Mouse (Mus musculus) left cerebral cortex, postnatal 4 days (tissue): ENCODE data around the gene Slc25a21. TPM values are rescaled to one million over a fixed set of nuclear protein-coding genes. Genes with fewer than 3 reads are reported as not detected.

Experiments
- DNase-seq: peaks from one replicate; pipeline ENCODE4 v3.0.0-alpha.2; 2022
- intact Hi-C: fragments of 180-260 bp; cut with DNase I; formaldehyde crosslinking; loops from one replicate; pipeline ENCODE4 v1.15.1; 2025
- total RNA-seq, 2 experiments: library from RNA; stranded (reverse); gene quantifications; 2 replicates each; pipeline ENCODE4 v1.2.3; 2021

Slc25a21 gene
- total RNA-seq, 2 experiments from 2014 or later: 0.32 TPM; not detected in 1

- intact Hi-C loops: no loop called here
- no peak for DNase-seq
These were observed 124.7 kb downstream of the Slc25a21 start for GRCm38 (mm10) chr12:57072616-57073015.

GRCm38 (mm10) chr12:57068607-57069006, 128.7 kb downstream of the Slc25a21 start:
- intact Hi-C loops: no loop called here
- no peak for DNase-seq

GRCm38 (mm10) chr12:57019737-57020136, 177.5 kb downstream of the Slc25a21 start:
- DNase-seq: no peak
- intact Hi-C loops: no loop called here

GRCm38 (mm10) chr12:57016845-57017244, 180.4 kb downstream of the Slc25a21 start:
- no peak for DNase-seq
- intact Hi-C loops: no loop called here

GRCm38 (mm10) chr12:57016324-57016723, 180.9 kb downstream of the Slc25a21 start:
- DNase-seq: no peak
- intact Hi-C loops: no loop called here

GRCm38 (mm10) chr12:57009010-57009409, 188.3 kb downstream of the Slc25a21 start:
- intact Hi-C loops: no loop called here
- DNase-seq: no peak

GRCm38 (mm10) chr12:56986049-56986448, 211.2 kb downstream of the Slc25a21 start:
- peak; percentile 60 for DNase-seq
- intact Hi-C loops: loop anchor here (5.0 to 10.0 kb wide), 2 partner anchors 179 to 294 kb away; partner anchors contain the start of gene Pax9

GRCm38 (mm10) chr12:56982066-56982626, 215.1 kb downstream of the Slc25a21 start:
- intact Hi-C loops: loop anchor here (10.0 kb wide), 1 partner anchor 183 kb away; no protein-coding TSS in a partner anchor
- DNase-seq: peak; percentile 6

GRCm38 (mm10) chr12:56975256-56975655, 222.0 kb downstream of the Slc25a21 start:
- no peak for DNase-seq

GRCm38 (mm10) chr12:56963236-56963635, 234.0 kb downstream of the Slc25a21 start:
- intact Hi-C loops: no loop called here
- DNase-seq: no peak

More at GRCm38 (mm10) chr12:56975256-56975655, 222.0 kb downstream of the Slc25a21 start:
- intact Hi-C loops: no loop called here

- DNase-seq: no peak
These were observed 237.8 kb downstream of the Slc25a21 start for GRCm38 (mm10) chr12:56959230-56960051.

GRCm38 (mm10) chr12:56958244-56958643, 239.0 kb downstream of the Slc25a21 start:
- DNase-seq: no peak
- intact Hi-C loops: no loop called here

More at GRCm38 (mm10) chr12:56959230-56960051, 237.8 kb downstream of the Slc25a21 start:
- intact Hi-C loops: no loop called here

- no peak for DNase-seq
- intact Hi-C loops: no loop called here
These were observed 245.3 kb downstream of the Slc25a21 start for GRCm38 (mm10) chr12:56951749-56952657.

GRCm38 (mm10) chr12:56944265-56944664, 253.0 kb downstream of the Slc25a21 start:
- DNase-seq: no peak
- intact Hi-C loops: no loop called here

GRCm38 (mm10) chr12:56940861-56941260, 256.4 kb downstream of the Slc25a21 start:
- DNase-seq: no peak
- intact Hi-C loops: no loop called here

GRCm38 (mm10) chr12:56918145-56918544, 279.1 kb downstream of the Slc25a21 start:
- intact Hi-C loops: no loop called here
- no peak for DNase-seq

- intact Hi-C loops: no loop called here
These were observed 290.8 kb downstream of the Slc25a21 start for GRCm38 (mm10) chr12:56906476-56906875.

GRCm38 (mm10) chr12:56905652-56906305, 291.5 kb downstream of the Slc25a21 start:
- intact Hi-C loops: no loop called here
- no peak for DNase-seq

More at GRCm38 (mm10) chr12:56906476-56906875, 290.8 kb downstream of the Slc25a21 start:
- no peak for DNase-seq

GRCm38 (mm10) chr12:56905222-56905621, 292.1 kb downstream of the Slc25a21 start:
- intact Hi-C loops: no loop called here
- DNase-seq: no peak

GRCm38 (mm10) chr12:56902774-56903456, 294.4 kb downstream of the Slc25a21 start:
- DNase-seq: no peak
- intact Hi-C loops: no loop called here
